Mouse (Mus musculus) forebrain, embryonic 16.5 days (tissue): ENCODE data around the gene Fkbp11. TPM values are rescaled to one million over a fixed set of nuclear protein-coding genes. Genes with fewer than 3 reads are reported as not detected.

ENCODE experiments used
- ATAC-seq: fragments of 200-750 bp; cut with Nextera tagmentation; 2 replicates; pipeline ENCODE4 v1.8.0; 2017; ENCODE audit warnings: mild to moderate bottlenecking, moderate library complexity
- H3K27ac ChIP-seq: fragments of 300-500 bp; sonication (generic); 2 replicates; pipeline ENCODE4 v1.5.1; 2014; ENCODE audit warnings: low read length, control low read depth
- H3K27me3 ChIP-seq: fragments of 300-500 bp; sonication (generic); replicated peaks from 2 replicates; pipeline ENCODE4 v1.6.1; 2014; ENCODE audit warnings: low read length; ENCODE audit not compliant: control insufficient read depth, insufficient read depth
- H3K36me3 ChIP-seq: fragments of 300-500 bp; sonication (generic); 2 replicates; pipeline ENCODE4 v1.6.1; 2014; ENCODE audit not compliant: control insufficient read depth, insufficient read depth
- H3K4me1 ChIP-seq: fragments of 300-500 bp; sonication (generic); replicated peaks from 2 replicates; pipeline ENCODE4 v1.6.1; 2014; ENCODE audit warnings: low read length; ENCODE audit not compliant: control insufficient read depth, insufficient read depth
- H3K4me2 ChIP-seq: fragments of 300-500 bp; sonication (generic); 2 replicates; pipeline ENCODE4 v1.6.1; 2014; ENCODE audit warnings: mild to moderate bottlenecking, low read length, control low read depth
- H3K4me3 ChIP-seq: fragments of 300-500 bp; sonication (generic); replicated peaks from 2 replicates; pipeline ENCODE4 v1.5.1; 2014; ENCODE audit warnings: mild to moderate bottlenecking, low read length, control low read depth
- H3K9ac ChIP-seq: fragments of 300-500 bp; sonication (generic); replicated peaks from 2 replicates; pipeline ENCODE4 v1.6.1; 2014; ENCODE audit warnings: low read depth, low read length, control low read depth
- H3K9me3 ChIP-seq: fragments of 300-500 bp; sonication (generic); 2 replicates; pipeline ENCODE4 v1.6.1; 2016; ENCODE audit warnings: low read length; ENCODE audit not compliant: control insufficient read depth
- WGBS: fragments of 180-500 bp; shearing (Covaris S2); extraction: QIAGEN DNeasy Blood & Tissue Kit; methylation state at CpG from one replicate; pipeline ENCODE4 v1.1.7; 2014; 5-methylcytosine and 5-hydroxymethylcytosine counted together
- polyA plus RNA-seq: library from polyadenylated mRNA; unstranded; fragments of >200 nt; fragmentation: Nextera tagmentation; extraction: Ambion mirVana; gene quantifications from 2 replicates; pipeline ENCODE4 v1.2.1, GENCODE M21; 2015

The Fkbp11 gene
- polyA plus RNA-seq, 1 experiment from 2014 or later: 3.7 TPM

- no peaks in the 10 kb centered on the region for H3K9me3 ChIP-seq
- ATAC-seq: no peak
- WGBS: 71% methylated on average over 2 of the region's 2 CpGs
- no peaks in the 10 kb centered on the region for H3K27me3 ChIP-seq
- no peaks in the 10 kb centered on the region for H3K36me3 ChIP-seq
- H3K4me1 ChIP-seq: peaks cover 7% of the 10 kb centered on the region
- H3K4me3 ChIP-seq: no peak overlapping the region
- no peak overlapping the region for H3K27ac ChIP-seq
- H3K9ac ChIP-seq: no peak overlapping the region
- H3K4me2 ChIP-seq: no peak overlapping the region
Observed at GRCm38 (mm10) chr15:98689682-98690081, 38.3 kb downstream of the Fkbp11 start.

DNA sequence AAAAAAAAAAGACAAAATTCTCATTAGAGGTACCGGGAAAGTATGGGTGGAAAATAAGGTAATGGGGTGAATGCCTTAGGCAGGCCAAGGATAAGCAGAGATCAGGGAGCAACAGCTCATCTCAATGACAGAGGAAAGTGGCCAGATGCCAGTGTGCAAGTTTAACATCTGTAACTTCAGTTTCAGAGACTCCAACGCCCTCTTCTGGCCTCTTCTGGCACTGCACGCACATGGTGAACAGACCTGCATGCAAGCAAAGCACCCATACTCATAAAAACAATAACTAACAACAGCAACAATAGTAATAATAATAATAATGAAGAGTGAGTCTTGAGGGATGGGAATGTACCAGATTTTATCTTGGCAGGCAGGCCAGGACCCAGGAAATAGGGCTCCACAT lies 42.1 kb downstream of the Fkbp11 start:
- H3K27me3 ChIP-seq: no peaks in the 10 kb centered on the region
- H3K4me2 ChIP-seq: no peak overlapping the region
- H3K9me3 ChIP-seq: no peaks in the 10 kb centered on the region
- 69% methylated on average over 3 of the region's 3 CpGs for WGBS
- no peaks in the 10 kb centered on the region for H3K36me3 ChIP-seq
- no peak overlapping the region for H3K9ac ChIP-seq
- no peak for ATAC-seq
- no peaks in the 10 kb centered on the region for H3K4me1 ChIP-seq
- no peak overlapping the region for H3K4me3 ChIP-seq
- H3K27ac ChIP-seq: no peak overlapping the region

GRCm38 (mm10) chr15:98683746-98684145 lies 44.3 kb downstream of the Fkbp11 start:
- no peaks in the 10 kb centered on the region for H3K4me1 ChIP-seq
- H3K9ac ChIP-seq: no peak overlapping the region
- no peak overlapping the region for H3K4me3 ChIP-seq
- no peaks in the 10 kb centered on the region for H3K27me3 ChIP-seq
- no peak overlapping the region for H3K27ac ChIP-seq
- no peaks in the 10 kb centered on the region for H3K36me3 ChIP-seq
- H3K4me2 ChIP-seq: no peak overlapping the region
- WGBS: 94% methylated on average over 1 of the region's 1 CpGs
- ATAC-seq: no peak
- H3K9me3 ChIP-seq: no peaks in the 10 kb centered on the region

DNA sequence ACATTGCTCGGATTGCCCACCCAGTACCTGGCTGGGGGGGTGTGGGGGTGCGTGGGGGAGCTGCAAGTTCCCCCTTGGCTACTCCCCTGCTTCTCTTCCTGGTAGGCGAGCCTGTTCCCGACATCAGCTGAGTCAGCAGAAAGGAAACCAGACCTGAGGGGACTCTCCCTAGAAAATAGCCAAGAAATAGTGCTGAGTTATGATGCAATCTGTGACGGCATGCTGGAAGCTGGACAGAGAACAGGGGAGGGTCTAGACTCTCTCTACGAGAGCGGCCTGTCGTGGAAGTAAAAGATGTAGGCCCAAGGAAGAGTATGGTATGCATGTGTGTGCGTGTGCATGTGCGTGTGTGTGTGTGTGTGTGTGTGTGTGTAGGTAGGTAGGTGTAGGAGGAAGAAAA lies 44.8 kb downstream of the Fkbp11 start:
- H3K9me3 ChIP-seq: no peaks in the 10 kb centered on the region
- no peak overlapping the region for H3K4me2 ChIP-seq
- H3K36me3 ChIP-seq: no peaks in the 10 kb centered on the region
- H3K4me1 ChIP-seq: no peaks in the 10 kb centered on the region
- ATAC-seq: no peak
- H3K27ac ChIP-seq: no peak overlapping the region
- H3K27me3 ChIP-seq: no peaks in the 10 kb centered on the region
- WGBS: 76% methylated on average over 10 of the region's 10 CpGs
- no peak overlapping the region for H3K4me3 ChIP-seq
- H3K9ac ChIP-seq: no peak overlapping the region

DNA sequence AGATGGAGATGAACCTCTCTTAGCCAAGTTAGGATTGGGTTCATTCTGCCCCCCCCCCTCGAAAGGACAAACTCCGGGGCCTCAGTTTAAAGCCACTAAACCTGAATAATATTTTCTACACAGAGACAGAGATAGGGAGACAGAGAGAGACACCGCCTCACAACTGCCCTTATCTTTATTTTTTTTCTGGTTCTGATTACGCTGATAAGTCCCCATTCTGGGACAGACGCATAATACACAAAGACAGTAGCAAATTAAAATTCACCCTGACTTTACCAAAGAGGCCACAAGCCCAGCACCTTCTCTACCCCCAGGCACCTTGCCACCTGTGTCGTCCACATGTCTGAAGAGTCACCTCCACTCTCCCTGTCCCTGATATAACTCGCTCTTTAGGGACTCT lies 46.4 kb downstream of the Fkbp11 start:
- no peak overlapping the region for H3K9ac ChIP-seq
- peaks cover 8% of the 10 kb centered on the region for H3K4me1 ChIP-seq
- no peaks in the 10 kb centered on the region for H3K36me3 ChIP-seq
- no peaks in the 10 kb centered on the region for H3K9me3 ChIP-seq
- H3K27me3 ChIP-seq: no peaks in the 10 kb centered on the region
- 87% methylated on average over 7 of the region's 7 CpGs for WGBS
- H3K4me3 ChIP-seq: no peak overlapping the region
- no peak for ATAC-seq
- H3K27ac ChIP-seq: no peak overlapping the region
- no peak overlapping the region for H3K4me2 ChIP-seq

DNA sequence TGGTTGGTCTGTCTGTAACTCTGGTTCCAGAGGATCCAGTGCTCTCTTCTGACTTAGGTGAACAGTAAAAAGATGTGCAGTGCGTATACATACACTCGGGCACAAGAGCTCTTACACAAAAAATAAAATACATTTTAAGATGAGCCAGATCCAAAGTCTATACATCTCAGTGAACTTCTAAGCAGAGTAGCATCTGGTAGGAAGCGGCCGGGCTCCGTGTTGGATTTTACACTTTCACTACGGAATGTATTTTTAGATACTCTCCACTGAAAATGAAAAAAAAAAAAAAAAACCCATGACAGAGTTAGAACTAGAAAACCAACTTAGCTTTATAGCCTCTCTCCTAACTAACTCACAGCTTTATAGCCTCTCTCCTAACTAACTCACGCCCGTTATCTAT lies 47.3 kb downstream of the Fkbp11 start:
- ATAC-seq: no peak
- peaks cover 17% of the 10 kb centered on the region for H3K4me1 ChIP-seq
- 91% methylated on average over 8 of the region's 8 CpGs for WGBS
- H3K27me3 ChIP-seq: no peaks in the 10 kb centered on the region
- H3K27ac ChIP-seq: no peak overlapping the region
- H3K9ac ChIP-seq: no peak overlapping the region
- no peak overlapping the region for H3K4me2 ChIP-seq
- no peaks in the 10 kb centered on the region for H3K36me3 ChIP-seq
- no peaks in the 10 kb centered on the region for H3K9me3 ChIP-seq
- no peak overlapping the region for H3K4me3 ChIP-seq

GRCm38 (mm10) chr15:98677977-98678376 lies 50.0 kb downstream of the Fkbp11 start:
- Histone ChIP-seq H3K4me1 (peaks cover 35% of the 10 kb centered on the region), H3K27me3 (no peaks in the 10 kb centered on the region), H3K27ac (no peak overlapping the region), H3K4me2 (no peak overlapping the region), H3K4me3 (no peak overlapping the region), H3K36me3 (no peaks in the 10 kb centered on the region), H3K9me3 (no peaks in the 10 kb centered on the region), H3K9ac (no peak overlapping the region)
- 66% methylated on average over 7 of the region's 7 CpGs for WGBS
- ATAC-seq: no peak

GRCm38 (mm10) chr15:98676940-98677728 lies 50.9 kb downstream of the Fkbp11 start, which contains the start of gene Rnd1:
Gene Rnd1 (minus strand): TSS chr15:98677461.
- Histone ChIP-seq H3K27ac (no peak within 1 kb of the TSS), H3K9me3 (no peaks in the 10 kb centered on the region), H3K4me3 (peak within 1 kb of the TSS; percentile 54), H3K4me2 (peak within 1 kb of the TSS; percentile 91), H3K4me1 (peaks cover 35% of the 10 kb centered on the region), H3K9ac (peak within 1 kb of the TSS; percentile 53), H3K36me3 (no peaks in the 10 kb centered on the region), H3K27me3 (no peaks in the 10 kb centered on the region)
- WGBS: under 1% methylated on average over 35 of the region's 37 CpGs
- peak; percentile 98 for ATAC-seq

- peak overlapping the region; percentile 53 for H3K9ac ChIP-seq
- peak overlapping the region; percentile 91 for H3K4me2 ChIP-seq
- H3K36me3 ChIP-seq: no peaks in the 10 kb centered on the region
- H3K27ac ChIP-seq: no peak overlapping the region
- 1% methylated on average over 9 of the region's 9 CpGs for WGBS
- peak overlapping the region; percentile 54 for H3K4me3 ChIP-seq
- no peaks in the 10 kb centered on the region for H3K9me3 ChIP-seq
- no peak for ATAC-seq
- peaks cover 35% of the 10 kb centered on the region for H3K4me1 ChIP-seq
- no peaks in the 10 kb centered on the region for H3K27me3 ChIP-seq
Observed at GRCm38 (mm10) chr15:98676471-98676870, 51.5 kb downstream of the Fkbp11 start.
